Mouse (Mus musculus) embryo, embryonic 10.5 days (tissue): ENCODE results near the gene Pgm5.
"Not testable (repeated sequence)": the region's sequence is repeated elsewhere in the genome, so short reads cannot be mapped to it uniquely, and the experiment has no call there.

Source experiments
- DNase-seq: peaks from one replicate; pipeline ENCODE4 v3.0.0-alpha.2; 2015; ENCODE audit warnings: low spot score

The Pgm5 gene

DNA sequence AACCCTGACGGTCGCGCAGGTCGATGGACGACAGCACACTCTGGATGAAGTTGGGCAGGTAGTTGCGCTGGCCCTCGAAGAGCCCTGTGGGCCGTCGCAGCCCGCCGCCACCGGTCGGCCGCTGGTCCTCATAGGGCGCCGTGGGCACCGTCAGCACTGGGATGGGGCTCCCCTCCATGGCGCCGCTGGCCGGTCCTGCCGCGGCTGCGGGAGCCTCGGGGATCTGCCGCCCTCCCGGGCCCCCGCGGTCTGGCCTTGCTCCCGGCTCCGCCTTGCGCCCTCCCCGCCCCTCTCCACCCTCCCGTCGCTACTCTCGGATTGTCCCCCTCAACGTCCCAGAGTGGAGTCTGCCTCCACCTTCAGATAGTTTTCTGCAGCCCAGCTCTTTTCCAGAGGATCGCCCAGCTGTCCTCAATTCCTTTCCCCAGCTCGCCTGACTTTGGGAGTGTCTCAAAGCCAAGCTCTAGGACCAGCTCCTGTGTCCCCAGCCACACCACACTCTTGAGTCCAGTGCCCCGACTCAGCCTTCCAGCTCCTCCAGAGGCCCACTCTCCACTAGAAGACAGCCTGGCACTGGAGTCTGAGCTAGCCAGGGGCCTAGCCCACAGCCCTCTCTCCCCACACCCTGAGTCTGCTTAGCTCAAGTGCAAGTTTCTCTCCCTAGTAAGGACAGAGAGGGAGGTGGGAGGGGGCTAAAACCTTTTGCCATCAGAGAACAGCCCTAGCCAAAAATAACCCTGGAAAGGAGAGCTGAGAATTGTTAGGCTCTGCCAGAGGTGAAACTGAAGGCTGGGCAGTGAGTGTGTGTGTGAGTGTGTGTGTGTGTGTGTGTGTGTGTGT lies at the start of gene Pgm5:
Gene Pgm5 (minus strand): TSS at position 244 of the 840 bp plus-strand sequence.
- DNase-seq: peak; percentile 50

DNA sequence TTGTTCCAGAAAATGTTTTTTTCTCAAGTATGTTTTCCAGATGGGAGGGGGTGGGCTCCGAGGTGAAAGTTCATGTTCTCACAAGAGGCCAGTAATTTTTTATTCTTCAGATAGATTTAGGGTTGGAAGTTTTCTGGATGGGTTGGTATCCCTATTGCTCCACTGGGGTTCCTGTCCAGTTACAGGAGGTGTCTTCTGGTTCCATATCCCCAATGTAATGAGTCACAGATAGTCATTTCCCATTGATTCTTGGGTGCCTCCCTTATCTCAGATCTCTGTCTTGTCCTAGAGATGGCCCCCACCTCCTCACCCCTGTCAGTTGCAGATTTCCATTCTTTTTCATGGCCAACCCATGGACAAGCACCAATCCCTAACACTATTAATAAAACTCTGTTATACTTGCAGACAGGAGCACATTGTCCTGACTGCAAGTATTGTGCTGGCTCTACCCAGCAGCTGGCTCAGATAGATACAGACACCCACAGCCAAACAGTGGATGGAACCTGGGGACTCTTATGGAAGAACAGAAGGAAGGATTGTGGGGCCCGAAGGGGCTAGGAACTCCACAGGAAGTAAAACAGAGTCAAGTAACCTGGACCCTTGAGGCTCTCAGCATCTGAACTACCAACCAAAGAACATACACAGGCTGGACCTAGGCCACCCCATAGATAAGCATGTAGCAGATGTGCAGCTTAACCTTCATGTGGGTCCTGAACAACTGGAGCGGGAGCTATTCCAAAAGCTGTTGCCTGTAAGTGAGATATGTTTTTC lies 46.9 kb upstream of the Pgm5 start:
- no peak for DNase-seq

DNA sequence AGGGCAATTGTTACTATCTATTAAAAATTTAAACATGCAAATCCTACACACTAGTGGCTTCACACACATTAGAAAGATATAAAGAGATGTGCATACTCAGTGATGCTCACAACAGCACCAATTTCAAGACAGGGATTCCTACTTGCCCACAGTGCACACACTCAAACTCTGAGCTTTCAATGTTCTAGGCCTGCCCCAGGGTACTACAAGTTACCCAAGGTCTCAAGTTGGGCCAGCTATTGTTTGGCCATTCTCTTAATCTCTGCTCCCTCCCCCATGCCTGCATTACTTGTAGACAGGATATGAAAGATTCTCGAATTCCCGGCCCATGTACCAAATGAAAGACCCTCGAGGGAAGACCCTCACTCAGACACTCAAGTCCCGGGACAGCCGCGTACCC lies 46.0 kb upstream of the Pgm5 start:
- DNase-seq: no peak

DNA sequence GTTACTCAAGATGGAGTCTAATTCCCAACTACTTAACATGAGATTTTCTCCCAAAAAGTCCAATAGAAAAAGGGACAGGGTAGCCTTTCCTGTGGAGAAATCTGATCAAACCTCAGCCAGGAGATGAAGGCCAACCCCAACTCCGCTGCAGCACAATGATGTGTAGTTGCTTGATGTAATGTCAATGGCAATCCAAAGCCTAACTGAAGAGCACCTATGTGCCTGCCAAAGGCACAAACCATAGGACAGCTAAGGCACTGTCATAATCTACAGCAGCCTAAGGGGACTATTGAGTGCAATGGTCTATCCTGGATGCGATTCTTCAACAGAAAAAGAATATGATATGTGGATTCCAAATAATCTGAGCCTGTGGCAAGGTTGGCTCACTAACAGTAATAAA lies 41.2 kb upstream of the Pgm5 start:
- no peak for DNase-seq

DNA sequence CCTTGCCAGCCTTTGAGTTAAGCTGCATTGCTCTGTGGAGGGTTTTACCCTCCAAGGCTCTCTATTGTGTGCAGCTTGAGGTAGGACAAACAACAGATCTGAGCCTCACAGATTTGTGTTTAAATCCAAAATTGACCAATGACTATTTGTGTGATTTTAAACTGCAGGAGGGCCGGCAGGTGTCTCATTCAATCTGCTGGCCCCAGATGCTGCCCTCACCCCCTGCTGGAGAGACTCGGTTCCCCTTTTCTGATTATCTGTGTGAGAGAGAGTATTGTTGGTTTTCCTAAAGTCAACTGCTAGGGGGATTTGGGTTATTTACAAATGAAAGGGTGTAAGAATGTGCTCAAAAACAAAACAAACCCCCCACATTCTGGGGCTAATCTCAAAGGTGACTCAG lies 40.6 kb upstream of the Pgm5 start:
- no peak for DNase-seq

DNA sequence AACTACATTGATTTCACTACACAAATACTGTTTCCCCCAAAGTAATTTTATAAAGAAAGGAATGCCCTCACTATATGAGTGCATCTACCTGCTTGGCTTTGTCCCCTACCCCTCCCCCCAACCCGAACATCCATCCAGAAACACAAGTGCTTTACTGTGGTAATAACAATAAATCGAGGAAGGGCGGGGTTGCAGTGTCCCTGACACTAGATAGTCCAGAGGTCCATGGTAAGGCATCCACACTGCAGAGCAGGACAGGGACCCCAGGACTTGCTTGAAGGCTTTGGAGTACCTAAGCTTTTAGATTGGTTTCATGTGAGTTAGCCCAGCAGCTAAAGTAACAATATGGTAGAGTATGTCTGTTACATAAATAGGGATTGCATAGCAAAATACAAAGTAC lies 40.0 kb upstream of the Pgm5 start:
- peak; percentile 17 for DNase-seq

DNA sequence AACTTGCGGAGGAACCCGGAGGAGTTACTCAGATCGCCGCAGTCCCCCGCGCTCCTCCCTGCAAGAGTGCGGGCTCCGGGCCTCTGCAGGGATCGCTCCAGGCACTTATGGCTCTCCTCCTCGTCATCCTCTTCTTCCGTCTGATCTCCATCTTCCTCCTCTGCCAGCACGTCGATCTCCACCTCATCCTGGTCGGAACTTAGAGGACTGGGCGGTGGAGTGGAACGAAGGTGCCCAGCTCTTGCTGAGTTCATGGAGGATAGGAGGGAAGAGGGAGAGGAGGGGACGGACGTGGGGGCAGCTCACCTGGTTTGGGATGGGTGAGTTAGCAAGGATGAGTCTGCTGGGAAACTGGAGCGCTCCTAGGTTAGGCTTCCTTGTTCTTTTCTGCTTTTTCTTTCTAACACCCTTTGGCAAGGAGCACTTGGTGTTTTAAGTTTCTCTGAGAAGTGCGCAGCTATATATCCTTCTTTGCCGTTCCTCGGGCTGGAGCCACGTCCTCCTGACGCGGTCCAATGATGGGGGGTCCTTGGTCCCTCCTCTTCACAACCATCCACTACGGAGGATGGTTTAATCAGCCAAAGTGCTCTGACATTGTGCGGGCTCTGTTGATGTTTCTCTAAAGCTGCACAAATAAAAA lies 39.0 kb upstream of the Pgm5 start, which contains the start of gene Foxd4:
Gene Foxd4 (minus strand): TSS at position 617 of the 640 bp plus-strand sequence.
- peak; percentile 34 for DNase-seq

DNA sequence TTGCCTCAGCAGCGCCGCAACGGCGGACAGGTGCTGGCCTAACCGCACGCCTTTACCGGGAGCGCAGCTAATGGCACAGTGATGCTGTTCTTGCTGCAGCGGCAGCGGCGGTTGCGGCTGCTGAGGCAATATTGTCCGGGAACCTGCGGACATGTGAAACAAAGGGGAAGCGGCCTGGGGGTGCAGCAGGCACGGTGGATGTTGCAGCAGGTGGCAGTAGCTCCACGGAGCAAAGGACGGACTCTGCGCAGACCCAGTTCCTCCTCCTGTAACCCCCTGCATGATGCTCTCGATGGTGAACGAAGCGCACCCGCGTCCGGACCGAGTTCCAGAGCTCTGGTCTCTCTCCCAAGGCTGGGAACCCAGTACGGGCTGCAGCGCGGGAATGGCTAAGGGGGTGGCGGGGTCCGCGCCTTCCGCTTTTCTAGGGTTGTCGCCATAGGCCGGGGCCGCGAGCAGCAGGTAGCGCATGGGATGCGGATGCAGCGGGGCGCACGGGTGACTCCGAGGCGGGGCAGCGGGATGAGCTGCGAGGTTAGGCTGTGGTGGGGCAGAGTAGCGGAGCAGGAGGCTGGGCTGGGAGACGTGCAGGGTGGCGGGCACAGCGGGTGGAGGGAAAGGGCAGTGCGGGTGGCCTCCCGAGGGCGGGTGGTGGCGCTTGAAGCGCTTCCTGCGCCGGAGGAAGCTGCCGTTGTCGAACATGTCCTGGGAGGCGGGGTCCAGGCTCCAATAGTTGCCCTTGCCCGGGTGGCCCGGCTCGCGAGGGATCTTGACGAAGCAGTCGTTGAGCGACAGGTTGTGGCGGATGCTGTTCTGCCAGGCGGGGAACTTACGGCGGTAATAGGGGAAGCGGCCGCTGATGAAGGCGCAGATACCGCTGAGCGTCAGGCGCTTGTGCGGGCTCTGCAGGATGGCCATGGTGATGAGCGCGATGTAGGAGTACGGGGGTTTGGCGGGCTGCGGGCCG lies 38.2 kb upstream of the Pgm5 start:
- DNase-seq: peak; percentile 54

DNA sequence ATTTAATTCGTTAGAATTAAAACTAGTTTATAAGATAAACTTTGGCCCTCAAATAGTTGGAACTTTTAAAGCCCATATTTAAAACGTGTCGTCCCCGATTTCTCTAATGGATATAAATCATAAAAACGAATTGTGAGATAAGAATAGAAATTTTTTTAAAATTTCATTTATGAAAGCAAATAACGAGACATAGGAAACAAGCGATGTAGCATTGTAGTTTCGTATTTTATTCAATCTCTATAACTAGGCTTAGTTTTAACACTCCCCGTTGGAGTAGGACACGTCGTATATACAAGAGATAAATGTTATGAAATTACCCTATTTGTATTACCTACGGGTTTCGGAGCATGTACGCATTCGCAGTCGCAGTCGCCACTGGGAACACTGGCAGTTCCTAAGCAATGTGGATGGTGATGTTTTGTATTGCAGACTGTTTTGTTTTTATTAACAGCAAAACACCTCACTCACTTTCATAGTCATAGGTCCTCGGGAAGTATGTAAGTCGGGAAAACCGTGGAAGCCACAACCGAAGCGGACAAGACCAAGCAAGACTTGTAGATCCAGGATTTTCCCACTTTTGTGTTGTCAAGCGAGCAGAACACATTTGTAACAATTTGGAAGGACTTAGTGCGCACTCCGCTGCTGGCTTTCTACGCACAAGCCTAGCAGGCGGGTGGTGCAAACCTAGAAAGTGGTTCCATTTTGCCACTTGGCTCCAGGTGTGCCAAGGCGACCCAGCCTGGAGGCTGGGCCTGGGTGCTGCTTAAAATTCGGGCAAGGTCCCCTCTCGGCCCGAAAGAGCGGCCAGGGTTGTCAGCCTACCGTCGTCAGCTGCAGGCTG lies 37.3 kb upstream of the Pgm5 start:
- peak; percentile 58 for DNase-seq

DNA sequence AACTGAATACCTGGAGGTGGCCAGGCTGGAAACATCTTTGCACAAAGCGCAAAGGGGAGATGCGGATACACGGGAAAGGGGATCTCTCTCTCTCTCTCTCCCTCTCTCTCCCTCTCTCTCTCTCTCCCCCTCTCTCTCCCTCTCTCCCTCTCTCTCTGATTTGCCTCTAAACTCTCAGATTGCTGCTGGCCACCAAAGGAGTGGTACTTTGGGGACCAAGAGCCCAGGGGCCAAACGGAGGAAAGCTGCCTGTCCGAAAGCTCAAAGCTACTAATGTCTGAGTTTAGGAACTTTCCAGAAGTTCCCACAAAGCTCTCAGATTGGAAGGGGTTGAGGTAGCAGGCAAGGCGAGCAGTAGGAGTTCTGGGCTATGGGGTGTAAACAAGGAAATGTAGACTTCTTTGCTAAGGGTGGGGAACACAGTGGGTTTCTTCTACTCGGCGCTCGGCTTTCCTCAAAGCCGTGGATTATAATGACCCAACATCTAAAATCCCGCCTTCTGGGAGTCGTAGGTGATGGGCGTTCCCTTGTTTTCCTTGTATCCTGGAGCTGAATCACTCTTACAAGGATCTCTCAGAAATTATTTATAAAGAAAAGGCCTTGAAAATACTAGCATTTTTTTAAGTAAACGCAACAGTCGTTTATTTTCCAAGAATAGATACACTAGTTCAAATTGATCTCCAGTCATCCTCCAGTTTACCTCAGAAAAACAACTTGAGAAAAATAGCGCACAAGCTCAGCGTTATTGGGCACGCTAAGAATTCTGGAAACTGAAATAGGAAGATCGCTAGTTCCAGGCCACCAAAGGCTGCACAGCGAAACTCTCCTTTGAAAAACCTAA lies 36.5 kb upstream of the Pgm5 start:
- peak; percentile 62 for DNase-seq

DNA sequence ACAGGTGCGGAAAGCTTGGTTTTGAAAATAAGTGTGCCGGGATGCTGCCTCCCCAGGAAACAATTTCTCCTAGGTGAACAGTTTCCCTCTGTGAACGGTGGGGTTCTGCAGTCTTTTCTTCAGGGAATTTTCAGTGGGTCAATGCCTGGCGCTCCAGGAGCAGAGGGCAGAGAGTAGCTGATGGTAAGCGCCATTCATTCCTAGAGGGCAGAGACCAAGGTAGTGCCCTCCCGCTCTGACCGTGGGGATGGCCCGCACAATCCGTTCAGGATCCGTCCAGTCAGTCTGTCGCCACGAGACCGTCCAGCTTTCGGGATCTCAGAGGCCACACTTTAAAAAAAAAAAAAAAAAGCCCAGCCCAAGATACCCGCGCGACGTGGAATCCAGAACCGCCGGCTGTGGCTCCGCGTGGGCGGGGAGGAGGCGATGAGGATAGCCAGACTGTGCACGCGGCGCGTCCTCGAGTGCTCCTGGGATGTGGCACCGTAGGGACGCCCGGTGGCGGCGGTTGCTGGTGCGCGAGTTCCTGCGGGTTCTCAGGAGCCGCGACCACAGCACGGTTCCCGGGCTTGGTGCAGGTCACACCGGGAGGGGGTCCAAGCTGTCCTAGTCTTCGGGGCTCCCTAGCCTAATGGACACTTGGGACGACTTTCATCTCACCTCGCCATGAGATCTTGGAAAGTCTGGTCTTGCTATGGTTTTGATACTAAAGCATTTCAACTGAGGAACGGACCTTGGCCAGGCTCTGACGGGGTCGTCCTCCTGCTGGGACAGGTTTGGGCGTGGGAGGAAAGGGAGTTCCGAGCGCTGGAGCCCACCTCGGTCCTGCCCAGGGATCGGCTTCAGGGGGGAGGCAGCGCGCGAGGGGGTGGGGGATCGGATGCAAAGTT lies 35.6 kb upstream of the Pgm5 start:
- DNase-seq: peak; percentile 43

DNA sequence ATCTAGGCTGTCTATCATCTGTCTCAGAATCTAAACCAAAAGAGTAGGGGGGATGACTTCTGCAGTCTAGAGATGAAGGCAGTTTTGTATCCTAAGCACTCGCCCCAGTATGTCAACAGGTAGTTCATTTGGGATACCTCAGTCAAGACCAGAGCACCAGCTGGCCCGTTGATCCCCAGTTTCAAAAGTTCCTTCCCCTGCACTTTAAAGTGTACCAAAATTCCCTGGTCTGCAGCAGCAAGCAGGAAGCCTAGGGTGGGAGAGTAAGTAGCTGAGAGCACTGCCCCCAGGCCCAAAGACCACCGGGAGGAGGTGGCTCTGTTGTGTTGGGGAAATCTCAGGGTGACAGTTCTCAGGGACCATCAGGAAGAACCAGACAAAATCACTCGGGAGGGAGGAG lies 34.9 kb upstream of the Pgm5 start:
- peak; percentile 8 for DNase-seq

DNA sequence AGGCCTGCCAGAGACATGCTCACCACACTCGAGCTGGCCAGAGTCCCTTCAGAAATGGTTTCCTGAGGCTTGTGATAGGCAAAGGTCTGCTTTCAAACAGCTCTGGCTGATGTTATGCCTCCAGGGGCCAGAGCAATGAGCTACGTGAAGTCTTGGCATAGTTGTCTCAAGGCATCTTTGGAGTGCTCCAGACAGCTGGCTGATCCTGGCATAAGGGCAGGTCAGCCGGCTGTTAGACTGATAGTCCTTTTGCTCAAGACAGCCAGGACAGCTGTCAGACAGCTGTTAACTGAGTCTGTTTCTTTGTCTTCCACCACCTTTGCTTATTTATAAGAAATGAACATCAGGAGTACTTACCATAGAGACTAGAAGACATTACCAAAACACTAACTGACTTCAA lies 25.2 kb upstream of the Pgm5 start:
- no peak for DNase-seq

DNA sequence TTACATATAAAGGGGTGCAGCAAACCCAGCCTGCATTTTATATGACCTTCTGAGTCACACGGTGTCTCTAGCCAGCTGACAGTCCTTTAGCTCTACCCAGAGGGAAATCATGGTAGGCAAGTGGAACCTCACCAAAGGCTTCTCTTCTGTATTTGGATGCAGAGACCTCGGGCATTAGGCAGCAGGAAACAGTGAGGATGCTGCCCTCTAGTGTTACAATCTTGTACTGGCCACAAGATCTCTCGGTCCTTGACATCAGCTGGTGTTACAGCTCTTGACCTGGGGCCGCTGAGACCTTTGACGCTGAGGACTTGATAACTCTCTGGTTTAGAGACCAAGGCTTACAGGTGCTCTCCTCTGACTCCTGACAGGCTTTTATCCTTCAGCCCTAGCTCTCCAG lies 23.8 kb upstream of the Pgm5 start:
- DNase-seq: peak; percentile 89

DNA sequence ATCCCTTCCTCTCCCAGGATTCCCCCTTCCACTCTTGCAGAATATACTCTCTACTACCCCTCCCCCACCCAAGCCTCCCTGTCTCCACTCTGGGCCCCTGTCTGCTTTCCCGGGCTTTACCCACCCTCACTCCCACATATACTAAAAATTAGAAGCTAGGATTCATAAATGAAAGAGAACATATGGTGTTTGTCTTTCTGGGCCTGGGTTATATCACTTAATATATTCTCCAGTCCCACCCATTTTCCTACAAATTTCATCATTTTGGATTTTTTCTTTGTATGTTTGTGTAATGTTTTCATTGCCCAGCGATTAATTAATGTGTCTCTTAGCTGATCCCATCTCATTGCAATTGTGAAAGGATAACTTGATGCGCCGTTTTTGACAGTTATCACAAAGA lies 19.6 kb upstream of the Pgm5 start:
- no peak for DNase-seq

DNA sequence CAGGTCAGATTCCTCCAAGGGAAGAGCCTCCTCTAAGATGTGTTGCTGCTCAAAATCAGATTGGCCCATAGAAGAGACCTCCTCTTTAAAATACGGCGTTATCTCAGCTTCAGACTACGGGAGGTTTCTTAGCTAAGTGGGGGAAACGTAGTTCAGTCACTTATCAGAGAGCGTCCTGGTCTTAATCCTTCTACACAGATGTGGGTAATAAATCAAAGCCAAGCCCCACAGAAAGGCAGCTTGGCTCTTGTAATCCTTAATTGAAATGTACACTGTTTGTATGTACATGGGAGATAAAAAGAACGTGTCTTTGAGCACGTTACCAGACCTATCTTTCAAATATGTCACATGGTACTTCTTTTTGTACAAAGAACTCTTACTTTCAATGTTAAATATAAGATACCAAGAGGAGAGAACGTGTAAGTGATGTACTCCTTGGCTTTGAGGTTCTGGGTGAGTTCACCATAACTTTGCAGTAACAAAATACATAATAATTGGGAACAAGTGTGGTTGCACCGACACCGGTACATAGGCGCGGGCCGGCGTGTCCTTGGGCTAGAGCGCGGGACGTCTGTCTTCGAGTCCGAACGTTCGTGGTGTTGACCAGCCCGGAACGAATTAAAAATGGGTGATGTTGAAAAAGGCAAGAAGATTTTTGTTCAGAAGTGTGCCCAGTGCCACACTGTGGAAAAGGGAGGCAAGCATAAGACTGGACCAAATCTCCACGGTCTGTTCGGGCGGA lies 13.6 kb upstream of the Pgm5 start, which contains the start of gene Gm10053:
Gene Gm10053 (plus strand): TSS at position 558 of the 742 bp plus-strand sequence.
- DNase-seq: not testable (repeated sequence)

DNA sequence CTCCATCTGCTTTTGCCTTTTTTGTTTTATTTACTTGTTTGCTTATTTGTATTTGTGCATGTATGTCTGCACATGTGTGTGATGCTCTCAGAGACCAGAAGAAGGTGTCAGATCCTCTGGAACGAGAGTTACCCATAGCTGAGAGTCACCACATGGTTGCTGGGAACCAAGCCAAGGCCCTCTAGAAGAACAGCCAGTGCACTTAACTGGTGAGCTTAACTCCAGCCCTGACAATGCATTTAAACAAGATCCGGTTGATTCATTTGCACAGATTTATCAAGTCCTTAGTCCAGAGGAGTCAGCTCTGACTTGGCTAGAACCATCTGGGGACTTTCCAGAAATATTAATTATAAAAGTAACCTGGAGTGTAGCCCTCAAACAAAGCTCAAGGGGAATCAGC lies 12.2 kb upstream of the Pgm5 start:
- DNase-seq: no peak
